Mouse (Mus musculus) adrenal gland, adult 18-20 months (tissue): ENCODE measurements around the gene Ksr1. TPM values are rescaled to one million over a fixed set of nuclear protein-coding genes. Genes with fewer than 3 reads are reported as not detected.
"Not testable (repeated sequence)": the region's sequence is repeated elsewhere in the genome, so short reads cannot be mapped to it uniquely, and the experiment has no call there.

Source experiments
- DNase-seq, 2 experiments: peaks; one replicate each; pipeline ENCODE4 v3.0.0; 2021 to 2022; ENCODE audit warnings: low spot score in 2 of 2
- total RNA-seq, 2 experiments: library from RNA; stranded (reverse); gene quantifications; 1 replicate in 1 of 2; 2 replicates in 1 of 2; pipeline ENCODE4 v1.2.3; 2021

Ksr1 gene
- total RNA-seq, 2 experiments from 2014 or later, result 6.7 to 7.4 TPM

DNA sequence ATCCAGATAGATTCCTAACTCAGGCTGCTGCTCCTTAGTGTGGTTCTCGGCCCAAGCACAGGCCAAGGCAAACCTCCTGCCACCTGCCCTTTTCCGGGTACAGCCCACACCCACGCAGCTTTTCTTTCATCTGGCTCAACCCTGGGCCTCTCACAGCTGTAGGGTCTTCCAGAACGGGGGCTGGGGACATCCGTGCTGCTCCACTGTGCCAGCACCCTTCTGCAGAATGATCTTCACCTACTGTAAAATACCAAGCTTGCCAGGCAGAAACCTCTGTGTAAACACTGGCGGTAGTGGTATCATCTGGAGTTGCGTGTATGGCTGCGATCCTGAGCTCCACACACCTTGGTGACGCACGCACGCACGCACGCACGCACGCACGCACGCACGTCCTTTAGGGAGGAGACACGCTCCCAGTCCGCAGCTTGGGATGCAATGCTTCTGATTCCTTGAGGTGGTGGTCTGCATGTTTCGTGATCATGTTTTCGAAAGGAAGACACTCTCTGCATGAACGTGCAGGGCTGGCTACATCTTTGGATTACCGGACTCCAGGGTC lies 130.5 kb downstream of the Ksr1 start:
- DNase-seq, result no peak

DNA sequence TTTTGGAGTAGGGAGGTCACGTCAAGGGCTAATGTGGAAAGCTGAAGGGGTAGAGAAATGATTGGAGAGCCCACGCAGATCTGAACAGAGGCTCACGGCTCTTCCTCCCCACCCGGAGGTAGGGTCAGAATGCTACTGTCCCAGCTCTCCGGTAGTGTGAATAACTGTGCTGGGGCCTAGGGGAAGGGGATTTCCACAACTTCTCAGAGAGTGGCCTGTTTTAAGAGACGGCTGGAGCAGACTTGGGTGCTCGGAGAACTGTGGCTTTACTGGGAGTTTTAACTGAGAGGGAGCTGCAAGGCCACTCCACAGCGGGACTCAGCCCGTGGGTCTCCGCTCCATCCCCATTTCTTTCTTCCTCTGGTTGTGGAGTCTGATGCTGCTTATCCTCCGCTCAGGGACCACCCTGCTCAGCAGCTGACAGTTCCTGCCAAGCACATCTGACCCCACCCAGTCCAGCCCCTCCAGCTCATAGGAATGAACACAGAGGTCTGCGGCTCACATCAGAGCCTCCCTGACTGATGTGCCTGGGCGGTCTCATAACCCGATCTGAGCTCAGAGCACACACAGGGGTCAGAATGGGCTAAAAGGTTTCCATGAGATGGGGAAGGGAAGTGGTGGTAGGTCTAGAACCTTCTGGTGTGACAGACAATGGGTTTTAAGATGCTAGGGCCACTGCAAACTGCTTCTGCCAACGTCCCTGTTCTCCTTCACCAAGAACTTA lies 131.4 kb downstream of the Ksr1 start:
- DNase-seq, result no peak

DNA sequence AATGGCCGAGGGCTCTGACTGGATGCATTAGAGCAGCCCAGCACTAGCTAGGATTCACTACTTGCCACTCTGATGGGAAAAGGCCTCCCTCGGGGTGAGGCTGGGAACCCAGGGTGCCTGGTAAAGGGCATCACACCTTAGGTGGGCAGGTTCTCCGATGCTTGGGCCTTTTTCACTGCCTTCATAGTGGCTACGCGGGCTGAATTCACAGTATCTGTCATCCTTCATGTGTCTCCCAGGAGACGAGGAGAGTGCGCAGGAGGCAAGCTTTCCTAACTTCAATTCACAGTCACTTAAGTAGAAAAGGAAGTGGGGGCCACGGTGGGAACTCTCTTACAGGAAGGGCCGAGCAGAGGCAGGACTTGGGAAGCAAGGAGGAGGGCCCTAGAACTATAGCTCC lies 132.4 kb downstream of the Ksr1 start:
- no peak for DNase-seq

DNA sequence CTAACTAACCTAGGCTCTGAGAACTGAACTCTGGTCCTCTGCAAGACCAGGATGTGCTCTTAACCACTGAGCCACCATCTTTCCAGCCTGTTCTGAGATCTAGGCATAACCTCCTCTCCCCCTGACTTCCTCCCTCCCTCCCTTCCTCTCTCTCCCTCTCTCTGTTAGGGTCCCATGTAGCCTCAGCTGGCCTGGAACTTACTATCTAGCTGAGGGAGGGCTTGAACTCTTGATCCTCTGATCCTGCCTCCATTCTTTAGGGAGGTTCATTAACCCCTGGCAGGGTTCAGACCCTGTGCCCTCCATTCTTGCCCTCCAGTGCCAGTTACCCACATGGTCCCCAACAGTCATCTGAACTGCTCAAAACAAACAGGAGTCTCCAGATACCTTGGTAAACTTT lies 133.2 kb downstream of the Ksr1 start:
- peak in 1 of 2 experiments; percentile 1 for DNase-seq

DNA sequence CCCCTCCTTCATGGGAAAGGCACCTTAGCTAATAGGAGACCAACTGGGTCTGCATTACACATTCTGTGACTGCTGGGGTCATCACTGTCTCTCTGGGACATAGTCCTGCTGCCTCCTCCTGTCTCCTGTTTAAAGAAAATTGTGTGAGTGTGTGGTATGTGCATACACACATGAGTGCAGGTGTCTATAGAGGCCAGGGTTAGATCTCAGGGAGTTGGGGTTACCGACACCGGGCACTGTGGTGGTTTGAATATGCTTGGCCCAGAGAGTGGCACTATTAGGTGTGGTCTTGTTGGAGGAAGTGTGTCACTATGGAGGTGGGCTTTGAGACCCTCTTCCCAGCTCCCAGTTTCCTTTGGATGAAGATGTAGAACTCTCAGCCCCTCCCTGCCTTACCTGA lies 133.7 kb downstream of the Ksr1 start:
- peak in 1 of 2 experiments; percentile 7 for DNase-seq

DNA sequence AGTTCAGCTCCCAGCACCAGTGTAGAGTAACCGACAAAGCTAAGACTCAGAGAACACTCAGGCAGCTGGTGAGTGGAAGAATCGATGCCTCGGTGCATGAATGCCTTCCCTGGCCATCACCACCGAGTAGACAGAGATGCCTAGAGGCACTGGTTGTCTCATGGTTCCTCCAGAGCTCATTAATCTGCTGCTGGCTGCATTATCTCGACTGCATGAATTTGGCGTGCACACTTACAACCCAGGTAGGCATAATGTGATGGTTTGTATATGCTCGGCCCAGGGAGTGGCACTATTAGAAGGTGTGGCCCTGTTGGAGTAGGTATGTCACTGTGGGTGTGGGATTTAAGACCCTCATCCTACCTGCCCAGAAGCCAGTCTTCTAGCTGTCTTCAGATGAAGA lies 137.3 kb downstream of the Ksr1 start:
- peak in 1 of 2 experiments; percentile 4 for DNase-seq

DNA sequence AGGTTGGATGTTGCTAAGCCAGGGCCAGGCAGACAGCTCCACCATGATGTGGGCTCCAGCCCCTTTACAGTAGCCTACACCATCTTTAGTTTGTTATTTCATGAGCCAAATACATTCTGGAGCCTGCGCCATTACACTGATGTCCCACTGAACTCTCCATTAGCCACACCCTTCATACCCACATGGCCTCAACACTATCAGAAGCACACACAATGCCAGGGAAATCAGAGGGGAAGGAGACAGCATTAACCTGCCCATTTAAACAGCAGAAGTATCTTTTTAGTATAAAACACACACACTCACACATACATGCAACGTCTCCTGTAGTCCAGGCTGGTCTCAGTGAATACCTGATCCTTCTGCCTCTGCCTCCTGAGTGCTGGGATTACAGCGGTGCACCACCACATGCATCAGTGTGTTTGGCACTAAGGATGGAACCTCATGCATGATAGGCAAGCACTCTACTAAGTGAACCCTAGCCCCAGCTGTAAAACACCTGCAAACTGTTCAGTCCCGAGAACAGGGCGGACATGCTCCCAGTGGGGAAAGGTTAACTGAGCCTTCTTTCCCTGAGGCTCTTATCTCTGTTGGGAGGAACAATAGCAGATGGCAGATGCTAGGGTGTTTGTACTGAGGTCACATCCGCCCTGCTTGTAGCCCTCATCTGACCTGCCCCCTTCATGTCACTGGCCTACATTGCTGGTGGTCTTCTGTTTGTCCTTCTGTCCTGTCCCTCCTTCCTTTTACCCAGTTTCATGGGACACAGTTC lies 138.0 kb downstream of the Ksr1 start:
- peak in 1 of 2 experiments; percentile 6 for DNase-seq

DNA sequence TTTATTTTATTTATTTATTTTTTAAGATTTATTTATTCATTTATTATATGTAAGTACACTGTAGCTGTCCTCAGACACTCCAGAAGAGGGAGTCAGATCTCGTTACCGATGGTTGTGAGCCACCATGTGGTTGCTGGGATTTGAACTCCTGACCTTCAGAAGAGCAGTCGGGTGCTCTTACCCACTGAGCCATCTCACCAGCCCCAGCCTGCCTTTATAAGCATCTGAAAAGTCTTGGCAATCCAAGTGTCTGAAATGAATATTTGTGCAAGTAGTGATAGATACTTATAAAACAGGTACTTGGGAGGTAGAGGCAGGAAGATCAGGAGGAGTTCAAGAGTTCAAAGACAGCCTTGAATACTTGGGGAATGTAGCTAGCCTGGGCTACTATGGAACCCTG lies 138.9 kb downstream of the Ksr1 start:
- not testable (repeated sequence) for DNase-seq

DNA sequence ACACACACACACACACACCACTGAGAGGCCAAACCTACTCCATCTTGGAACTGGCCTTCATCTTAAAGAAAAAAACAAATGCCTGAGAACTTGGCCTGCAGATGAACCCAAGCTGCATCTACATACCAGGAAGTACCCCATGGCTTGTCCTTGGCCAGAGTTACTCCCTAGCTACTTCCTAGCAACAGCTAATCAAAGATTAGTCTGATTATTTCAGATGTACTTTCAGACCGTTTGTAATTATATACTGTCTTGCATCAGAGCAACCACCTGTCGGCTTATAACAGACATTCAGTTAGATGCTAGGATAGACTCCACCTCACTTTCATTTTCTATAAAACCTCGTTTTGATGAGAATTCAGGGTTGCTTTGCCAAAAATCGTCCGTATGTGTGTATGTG lies 139.8 kb downstream of the Ksr1 start:
- DNase-seq, result peak in 1 of 2 experiments; percentile 2

DNA sequence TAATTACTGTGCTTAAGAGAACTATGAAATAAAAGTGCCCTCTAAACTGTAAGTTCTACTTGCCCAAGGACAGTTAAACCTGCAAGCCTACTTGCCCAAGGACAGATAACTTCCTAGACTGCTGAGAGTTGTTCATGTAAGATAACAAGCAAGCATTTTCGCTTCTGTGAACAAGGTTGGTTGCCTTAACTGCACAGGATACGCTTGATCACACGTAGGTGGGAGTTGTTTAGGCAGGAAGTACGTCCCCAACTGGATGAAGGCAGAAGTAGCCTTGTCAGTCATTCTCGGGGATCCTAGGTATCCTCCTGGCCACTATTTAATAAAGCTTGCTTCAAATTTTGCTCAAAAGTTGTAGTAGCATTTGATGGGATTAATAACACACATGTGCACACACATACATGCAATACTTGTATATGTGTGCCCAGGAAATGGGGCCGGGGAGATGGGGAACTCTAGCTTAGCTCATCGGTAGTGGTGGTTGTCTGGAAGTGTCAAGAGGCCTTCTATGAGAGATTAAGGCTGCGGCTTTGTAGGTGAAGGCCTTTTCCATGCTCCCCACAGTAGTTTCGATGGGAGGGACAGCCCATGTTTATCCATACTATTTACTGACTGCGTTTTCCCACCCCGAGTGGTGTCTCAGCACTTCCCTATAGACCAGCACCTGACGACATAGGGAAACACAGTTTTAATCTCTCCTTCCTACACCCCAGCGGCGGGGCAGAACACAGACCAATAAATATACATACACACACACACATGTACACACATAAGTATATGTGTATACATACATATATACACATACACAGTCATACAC lies 140.4 kb downstream of the Ksr1 start:
- peak in 1 of 2 experiments; percentile 7 for DNase-seq

DNA sequence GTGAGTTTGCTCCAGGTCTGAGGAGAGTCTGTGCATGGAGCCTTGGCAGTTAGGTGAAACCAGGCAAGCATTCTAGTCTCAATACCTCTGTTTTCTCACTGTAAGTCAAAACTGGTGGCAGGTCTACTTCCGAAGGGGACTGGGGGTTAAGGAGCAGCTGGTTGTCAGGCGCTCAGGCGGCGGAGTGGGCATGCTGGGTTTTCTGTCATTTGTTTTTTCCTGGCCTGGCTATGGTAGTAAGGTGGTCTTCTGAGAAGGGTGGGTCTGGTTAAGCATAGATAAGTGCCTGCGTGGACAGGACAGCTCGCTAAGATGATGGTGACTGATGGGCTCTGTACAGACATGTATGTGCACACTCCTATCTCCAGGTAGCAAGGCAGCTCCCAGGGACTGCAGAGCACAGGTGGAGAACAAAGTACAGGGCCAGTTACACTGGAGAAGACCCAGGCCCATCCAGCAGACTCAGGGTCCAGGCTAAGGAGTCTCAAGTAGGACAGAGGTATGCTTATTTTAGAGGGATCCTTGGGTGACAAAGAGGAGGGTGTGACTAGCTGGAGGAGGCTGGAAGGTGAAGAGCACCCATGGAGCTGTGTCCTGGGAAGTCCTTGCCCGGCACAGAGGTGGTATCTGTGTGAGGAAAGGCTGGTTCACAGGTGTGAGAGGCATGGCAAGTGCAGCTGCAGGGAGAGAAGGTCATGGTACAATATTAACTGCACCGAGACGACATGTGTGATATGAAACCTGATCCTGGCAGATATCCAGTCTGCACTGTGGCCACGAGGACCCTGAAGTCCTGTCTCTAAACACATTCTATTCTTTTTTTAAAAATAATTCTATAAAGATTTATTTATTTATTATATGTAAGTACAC lies 142.2 kb downstream of the Ksr1 start:
- peak in 1 of 2 experiments; percentile 10 for DNase-seq

DNA sequence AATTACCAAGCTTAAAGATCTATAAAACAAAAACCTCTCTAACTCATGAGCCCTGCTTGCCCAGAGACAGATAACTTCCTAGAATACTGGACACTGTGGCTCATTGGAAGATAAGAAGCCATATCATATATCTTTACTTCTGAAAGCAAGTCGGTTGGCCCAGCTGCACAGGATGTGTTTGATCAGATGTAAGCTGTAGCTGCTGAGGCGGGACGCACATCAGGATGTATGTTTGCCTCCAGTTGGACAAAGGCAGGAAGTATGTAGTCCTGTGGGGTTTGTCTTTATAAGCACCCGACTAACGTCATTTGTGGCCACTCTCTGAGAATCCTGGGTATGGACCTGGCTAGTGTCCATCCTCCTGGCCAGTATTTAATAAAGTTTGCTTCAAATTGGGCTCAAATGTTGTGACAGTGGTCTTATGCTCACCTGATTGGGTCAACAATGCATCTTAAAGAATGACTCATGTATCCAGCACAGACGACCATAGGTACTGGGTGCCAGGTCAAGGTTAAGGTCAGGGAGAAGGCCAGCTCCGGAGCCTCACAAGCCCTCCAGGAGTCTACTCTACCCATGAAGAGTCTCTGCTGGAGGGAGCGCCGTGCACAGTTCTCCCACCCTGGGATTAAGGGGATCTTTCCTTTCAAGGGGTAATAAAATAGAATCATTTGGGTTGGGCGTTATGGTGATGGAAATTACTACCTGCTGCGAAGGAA lies 143.0 kb downstream of the Ksr1 start:
- DNase-seq, result peak in 1 of 2 experiments; percentile 7

DNA sequence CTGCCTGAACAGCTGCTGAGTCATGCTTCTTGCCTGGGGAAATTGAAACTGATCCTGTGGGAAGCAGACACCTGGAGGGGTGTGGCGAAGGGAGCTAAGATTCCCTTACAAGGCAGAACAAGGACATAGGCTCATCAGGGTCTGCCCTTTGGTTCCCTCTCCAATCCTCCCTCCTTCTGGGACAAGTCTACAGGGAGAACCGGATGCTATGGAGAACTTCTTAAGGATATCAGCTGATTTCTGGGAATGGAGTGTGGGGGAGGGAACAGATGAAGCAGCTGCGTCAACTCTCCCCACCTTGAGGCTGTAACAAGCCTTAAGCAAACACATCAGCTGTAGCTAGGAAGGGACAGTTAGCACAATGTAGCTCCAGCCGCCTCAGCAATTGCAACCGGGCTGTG lies 143.7 kb downstream of the Ksr1 start:
- DNase-seq, result peak in 1 of 2 experiments; percentile 11

DNA sequence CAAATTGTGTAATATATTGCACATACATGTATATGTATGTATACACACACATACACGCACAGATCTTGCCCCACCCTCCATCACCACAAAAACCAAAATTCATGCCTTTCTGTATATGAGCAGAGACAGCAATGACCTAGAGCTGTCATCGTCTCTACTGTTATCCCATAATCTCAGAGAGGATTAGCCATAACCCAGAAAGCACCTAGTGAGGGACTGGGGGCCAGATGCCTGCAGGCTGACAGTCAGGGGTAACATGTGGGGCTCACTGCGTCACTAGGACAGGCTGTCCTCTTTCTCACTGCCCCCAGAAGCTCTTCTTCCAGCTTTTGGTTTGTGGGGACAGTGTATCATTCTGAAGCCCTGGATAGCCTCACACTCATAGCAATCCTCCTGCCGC lies 144.3 kb downstream of the Ksr1 start:
- peak in 1 of 2 experiments; percentile 4 for DNase-seq

DNA sequence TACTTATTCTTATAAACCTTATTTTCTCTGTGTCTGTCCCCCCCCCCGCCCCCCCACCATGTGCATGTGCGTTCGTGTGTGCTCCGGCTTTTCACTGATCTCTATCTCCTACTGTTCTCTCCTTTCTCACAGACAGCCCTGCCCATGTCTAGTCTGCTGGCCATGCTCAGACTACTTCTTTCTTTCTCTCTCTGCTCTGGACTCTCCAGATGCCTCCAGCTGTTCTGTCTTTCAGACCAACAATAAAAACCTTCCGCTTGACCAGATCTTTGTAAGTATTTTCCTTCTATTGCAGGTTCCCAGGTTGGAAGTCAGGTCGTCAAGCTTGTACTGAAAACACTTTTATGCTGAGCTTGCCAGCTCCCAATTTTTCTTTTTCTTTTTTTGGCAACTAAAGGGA lies 147.1 kb downstream of the Ksr1 start:
- DNase-seq, result no peak

DNA sequence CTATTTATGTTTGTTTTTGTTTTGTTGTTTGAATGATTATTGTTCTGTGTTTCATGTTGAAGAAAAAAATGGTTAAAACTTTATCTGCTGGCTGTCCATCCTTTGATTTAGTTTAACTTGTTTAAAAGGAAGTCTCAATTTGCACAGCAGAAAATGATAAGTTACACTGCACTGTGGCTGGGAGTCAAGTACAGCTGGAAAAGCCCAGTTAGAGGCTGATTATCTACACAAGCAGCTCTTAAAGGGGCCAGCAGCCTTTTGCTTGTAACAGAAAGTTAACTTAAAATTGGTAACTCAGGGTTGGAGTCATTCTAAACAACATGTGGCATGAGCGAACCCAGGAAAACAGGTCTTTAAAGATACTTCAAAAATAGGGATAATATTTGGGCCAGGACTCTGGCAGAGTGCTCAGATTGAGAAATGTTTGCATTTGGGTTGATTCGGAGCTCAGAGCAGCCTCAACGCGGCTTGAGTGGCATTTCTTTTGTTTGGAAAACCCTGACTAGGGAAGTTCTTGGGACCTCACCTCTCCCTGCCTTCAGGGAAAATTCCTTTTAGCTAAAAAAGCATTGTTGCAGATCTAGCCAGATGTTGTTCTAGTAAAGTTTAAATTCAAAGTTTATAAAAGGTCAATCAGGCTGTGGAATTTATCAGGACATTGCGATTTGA lies 155.2 kb downstream of the Ksr1 start:
- not testable (repeated sequence) for DNase-seq

DNA sequence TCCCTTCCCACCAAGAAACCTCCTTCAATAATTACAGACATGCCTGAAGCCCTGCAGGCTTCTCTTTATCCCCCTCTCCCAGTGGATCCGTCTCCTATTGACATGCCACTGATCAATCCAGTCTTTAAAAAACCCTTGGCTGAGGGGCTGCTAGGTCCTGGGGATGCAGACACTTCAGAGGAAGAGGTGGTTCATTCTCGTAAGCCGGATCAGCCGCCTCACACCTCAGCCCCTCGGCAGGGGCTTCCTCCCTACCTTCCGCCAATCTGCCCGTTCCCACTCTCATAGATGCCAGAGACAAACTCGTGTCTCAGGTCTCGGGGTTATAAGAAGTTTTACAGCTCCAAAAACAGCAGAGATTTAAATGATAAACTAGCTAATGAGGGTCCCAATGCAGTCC lies 156.1 kb downstream of the Ksr1 start:
- peak in 1 of 2 experiments; percentile 5 for DNase-seq

DNA sequence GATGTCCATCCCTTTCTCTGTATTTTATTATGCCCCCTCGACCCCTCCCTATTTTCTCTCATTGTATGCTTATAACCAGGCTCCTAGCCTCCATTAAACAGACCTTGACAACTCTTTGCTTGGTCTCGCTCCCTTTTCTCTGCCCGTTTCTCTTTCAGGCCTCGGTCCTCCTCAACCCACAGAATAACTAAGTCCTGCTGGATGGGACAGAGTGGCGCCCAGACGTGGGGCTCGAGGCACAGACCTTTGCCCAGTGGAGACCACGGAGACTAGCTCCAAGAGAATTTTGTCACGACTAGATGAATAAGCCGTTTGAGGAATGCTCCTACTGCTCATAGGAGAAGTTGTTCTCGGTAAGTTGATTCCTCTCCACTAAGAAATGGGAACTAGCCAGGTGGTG lies 157.0 kb downstream of the Ksr1 start:
- peak in 1 of 2 experiments; percentile 15 for DNase-seq
